Mouse (Mus musculus) embryonic fibroblast, embryonic 13.5 days (primary cell): Measurements from ENCODE around the gene Gm1604a.
"Not testable (repeated sequence)": the region's sequence is repeated elsewhere in the genome, so short reads cannot be mapped to it uniquely, and the experiment has no call there.

Source experiments
- CTCF ChIP-seq: IDR thresholded peaks from 2 replicates; pipeline ENCODE4 v1.5.1; 2011; ENCODE audit warnings: mild to moderate bottlenecking, control low read depth, low read length, moderate library complexity, borderline replicate concordance; ENCODE audit not compliant: insufficient read depth
- POLR2A ChIP-seq: IDR thresholded peaks from 2 replicates; pipeline ENCODE4 v1.6.1; 2011; ENCODE audit warnings: low read depth, mild to moderate bottlenecking, control low read depth, low read length, moderate library complexity

- TF ChIP-seq CTCF, POLR2A: not testable (repeated sequence)
These were observed 22.0 kb upstream of the Gm1604a start for GRCm38 (mm10) chr17:7003392-7003791.
